Mouse (Mus musculus) forebrain, embryonic 12.5 days (tissue): ENCODE measurements around the gene Rad9a. TPM values are rescaled to one million over a fixed set of nuclear protein-coding genes. Genes with fewer than 3 reads are reported as not detected.
A peak's percentile ranks its signal among the peaks of the same experiment; 100 is the strongest.

ENCODE experiments used
- ATAC-seq: fragments of 200-750 bp; cut with Nextera tagmentation; 2 replicates; pipeline ENCODE4 v1.8.0; 2017; ENCODE audit warnings: moderate TSS enrichment; ENCODE audit not compliant: low FRiP score
- H3K27ac ChIP-seq: fragments of 300-500 bp; sonication (generic); 2 replicates; pipeline ENCODE4 v1.5.1; 2016; ENCODE audit warnings: mild to moderate bottlenecking
- H3K27me3 ChIP-seq: fragments of 300-500 bp; sonication (generic); 2 replicates; pipeline ENCODE4 v1.6.1; 2016; ENCODE audit warnings: mild to moderate bottlenecking
- H3K36me3 ChIP-seq: fragments of 300-500 bp; sonication (generic); replicated peaks from 2 replicates; pipeline ENCODE4 v1.6.1; 2016; ENCODE audit warnings: mild to moderate bottlenecking
- H3K4me1 ChIP-seq: fragments of 300-500 bp; sonication (generic); 2 replicates; pipeline ENCODE4 v1.6.1; 2016
- H3K4me2 ChIP-seq: fragments of 300-500 bp; sonication (generic); 2 replicates; pipeline ENCODE4 v1.6.1; 2016; ENCODE audit warnings: mild to moderate bottlenecking, moderate library complexity
- H3K4me3 ChIP-seq: fragments of 300-500 bp; sonication (generic); replicated peaks from 2 replicates; pipeline ENCODE4 v1.5.1; 2016; ENCODE audit warnings: mild to moderate bottlenecking
- H3K9ac ChIP-seq: fragments of 300-500 bp; sonication (generic); 2 replicates; pipeline ENCODE4 v1.6.1; 2016; ENCODE audit warnings: mild to moderate bottlenecking
- H3K9me3 ChIP-seq: fragments of 300-500 bp; sonication (generic); 2 replicates; pipeline ENCODE4 v1.6.1; 2016
- WGBS: fragments of 180-500 bp; shearing (Covaris S2); methylation state at CpG from one replicate; pipeline ENCODE4 v1.1.7; 2016; 5-methylcytosine and 5-hydroxymethylcytosine counted together
- polyA plus RNA-seq: library from polyadenylated mRNA; unstranded; fragments of >200 nt; fragmentation: Nextera tagmentation; extraction: Ambion mirVana; gene quantifications from 2 replicates; pipeline ENCODE4 v1.2.1, GENCODE M21; 2016

Rad9a gene
- polyA plus RNA-seq, 1 experiment from 2014 or later, result 42.2 TPM

- Histone ChIP-seq H3K4me3 (no peak overlapping the region), H3K27me3 (no peaks in the 10 kb centered on the region), H3K27ac (no peak overlapping the region), H3K4me2 (no peak overlapping the region), H3K9ac (no peak overlapping the region), H3K36me3 (peaks cover 55% of the 10 kb centered on the region), H3K9me3 (no peaks in the 10 kb centered on the region), H3K4me1 (peaks cover 27% of the 10 kb centered on the region)
- WGBS, result 95% methylated on average over 8 of the region's 8 CpGs
- ATAC-seq, result no peak
These were observed 48.8 kb downstream of the Rad9a start for GRCm38 (mm10) chr19:4152445-4153231.

GRCm38 (mm10) chr19:4151898-4152297 lies 49.6 kb downstream of the Rad9a start:
- Histone ChIP-seq H3K27me3 (no peaks in the 10 kb centered on the region), H3K4me3 (no peak overlapping the region), H3K27ac (no peak overlapping the region), H3K9ac (no peak overlapping the region), H3K36me3 (peaks cover 48% of the 10 kb centered on the region), H3K4me1 (peaks cover 29% of the 10 kb centered on the region), H3K9me3 (no peaks in the 10 kb centered on the region), H3K4me2 (no peak overlapping the region)
- ATAC-seq, result no peak
- WGBS, result 86% methylated on average over 5 of the region's 5 CpGs

GRCm38 (mm10) chr19:4151488-4151860 lies 50.0 kb downstream of the Rad9a start:
- Histone ChIP-seq H3K9ac (no peak overlapping the region), H3K4me3 (no peak overlapping the region), H3K27me3 (no peaks in the 10 kb centered on the region), H3K36me3 (peaks cover 44% of the 10 kb centered on the region), H3K4me2 (no peak overlapping the region), H3K27ac (no peak overlapping the region), H3K4me1 (peaks cover 29% of the 10 kb centered on the region), H3K9me3 (no peaks in the 10 kb centered on the region)
- 74% methylated on average over 5 of the region's 5 CpGs for WGBS
- no peak for ATAC-seq

- 91% methylated on average over 22 of the region's 22 CpGs for WGBS
- H3K36me3 ChIP-seq, result peaks cover 37% of the 10 kb centered on the region
These were observed 50.6 kb downstream of the Rad9a start for GRCm38 (mm10) chr19:4150567-4151487.

GRCm38 (mm10) chr19:4149764-4150461 lies 51.5 kb downstream of the Rad9a start:
- Histone ChIP-seq H3K36me3 (peaks cover 35% of the 10 kb centered on the region), H3K4me2 (peak overlapping the region; percentile 77; the same call in 1 of the 2 replicates), H3K27me3 (no peaks in the 10 kb centered on the region), H3K9ac (0 out of 2 replicates have a peak overlapping the region, but pooled peaks have one; percentile 92), H3K4me3 (no peak overlapping the region), H3K4me1 (peaks cover 25% of the 10 kb centered on the region), H3K27ac (no peak overlapping the region), H3K9me3 (no peaks in the 10 kb centered on the region)
- ATAC-seq, result no peak
- WGBS, result 94% methylated on average over 17 of the region's 17 CpGs

More at GRCm38 (mm10) chr19:4150567-4151487, 50.6 kb downstream of the Rad9a start:
- H3K9ac ChIP-seq, result no peak overlapping the region
- no peak overlapping the region for H3K4me3 ChIP-seq
- no peak for ATAC-seq
- H3K9me3 ChIP-seq, result no peaks in the 10 kb centered on the region
- peaks cover 29% of the 10 kb centered on the region for H3K4me1 ChIP-seq
- no peak overlapping the region for H3K4me2 ChIP-seq
- H3K27me3 ChIP-seq, result no peaks in the 10 kb centered on the region
- no peak overlapping the region for H3K27ac ChIP-seq

GRCm38 (mm10) chr19:4149283-4149682 lies 52.2 kb downstream of the Rad9a start:
- Histone ChIP-seq H3K4me1 (peaks cover 24% of the 10 kb centered on the region), H3K9me3 (no peaks in the 10 kb centered on the region), H3K4me3 (peak overlapping the region; percentile 89), H3K4me2 (peak overlapping the region; percentile 77), H3K9ac (peak overlapping the region; percentile 92), H3K27me3 (no peaks in the 10 kb centered on the region), H3K36me3 (peaks cover 35% of the 10 kb centered on the region), H3K27ac (no peak overlapping the region)
- 89% methylated on average over 11 of the region's 11 CpGs for WGBS
- ATAC-seq, result no peak

- Histone ChIP-seq H3K4me3 (peak overlapping the region; percentile 89), H3K9me3 (no peaks in the 10 kb centered on the region), H3K4me2 (peak overlapping the region; percentile 77), H3K9ac (peak overlapping the region; percentile 92), H3K4me1 (peaks cover 24% of the 10 kb centered on the region), H3K27me3 (no peaks in the 10 kb centered on the region), H3K27ac (peak overlapping the region; percentile 75), H3K36me3 (peaks cover 33% of the 10 kb centered on the region)
- 6% methylated on average over 8 of the region's 8 CpGs for WGBS
- no peak for ATAC-seq
These were observed 52.6 kb downstream of the Rad9a start for GRCm38 (mm10) chr19:4148819-4149218.

GRCm38 (mm10) chr19:4148491-4148806 lies 53.0 kb downstream of the Rad9a start, which contains the start of gene Coro1b:
Gene Coro1b, plus strand, starts transcription at chr19:4148619.
- no peaks in the 10 kb centered on the region for H3K9me3 ChIP-seq
- peak within 1 kb of the TSS; percentile 77 for H3K4me2 ChIP-seq
- H3K9ac ChIP-seq, result peak within 1 kb of the TSS; percentile 92
- under 1% methylated on average over 33 of the region's 33 CpGs for WGBS
- peaks cover 29% of the 10 kb centered on the region for H3K36me3 ChIP-seq
- peak; percentile 97 for ATAC-seq
- H3K27ac ChIP-seq, result peak within 1 kb of the TSS; percentile 75
- H3K27me3 ChIP-seq, result no peaks in the 10 kb centered on the region
- peak within 1 kb of the TSS; percentile 89 for H3K4me3 ChIP-seq
- peaks cover 24% of the 10 kb centered on the region for H3K4me1 ChIP-seq

- Histone ChIP-seq H3K4me2 (peak overlapping the region; percentile 77), H3K27ac (peak overlapping the region; percentile 13; the same call in 1 of the 2 replicates), H3K27me3 (peaks cover 3% of the 10 kb centered on the region; the same call in 1 of the 2 replicates), H3K36me3 (peaks cover 24% of the 10 kb centered on the region), H3K9ac (peak overlapping the region; percentile 92), H3K4me3 (peak overlapping the region; percentile 89), H3K9me3 (no peaks in the 10 kb centered on the region), H3K4me1 (peaks cover 24% of the 10 kb centered on the region)
- ATAC-seq, result peak; percentile 36
- 35% methylated on average over 9 of the region's 9 CpGs for WGBS
These were observed 53.5 kb downstream of the Rad9a start for GRCm38 (mm10) chr19:4147782-4148490.

- Histone ChIP-seq H3K36me3 (peaks cover 18% of the 10 kb centered on the region), H3K9me3 (no peaks in the 10 kb centered on the region), H3K9ac (no peak overlapping the region), H3K4me1 (peaks cover 24% of the 10 kb centered on the region), H3K27me3 (peaks cover 4% of the 10 kb centered on the region; the same call in 1 of the 2 replicates), H3K27ac (no peak overlapping the region), H3K4me2 (no peak overlapping the region), H3K4me3 (no peak overlapping the region)
- no peak for ATAC-seq
- WGBS, result 45% methylated on average over 3 of the region's 3 CpGs
These were observed 54.4 kb downstream of the Rad9a start for GRCm38 (mm10) chr19:4147022-4147405.

GRCm38 (mm10) chr19:4146366-4147021 lies 55.0 kb downstream of the Rad9a start:
- no peaks in the 10 kb centered on the region for H3K9me3 ChIP-seq
- H3K4me2 ChIP-seq, result no peak overlapping the region
- ATAC-seq, result no peak
- no peak overlapping the region for H3K9ac ChIP-seq
- WGBS, result 63% methylated on average over 12 of the region's 12 CpGs
- peaks cover 4% of the 10 kb centered on the region; the same call in 1 of the 2 replicates for H3K27me3 ChIP-seq
- H3K27ac ChIP-seq, result no peak overlapping the region
- H3K4me1 ChIP-seq, result peaks cover 24% of the 10 kb centered on the region
- H3K4me3 ChIP-seq, result no peak overlapping the region
- peaks cover 17% of the 10 kb centered on the region for H3K36me3 ChIP-seq
